Mouse (Mus musculus) kidney, adult 2 months (tissue): ENCODE data around the gene I0C0044D17Rik.

ENCODE experiments used
- CTCF ChIP-seq: fragments of 200-500 bp; conservative IDR thresholded peaks from 2 replicates; pipeline ENCODE4 v1.5.1; 2011; ENCODE audit warnings: low read depth, mild to moderate bottlenecking, control low read depth, low read length, moderate library complexity, mixed read lengths; ENCODE audit not compliant: insufficient read depth, insufficient read length
- POLR2A ChIP-seq: fragments of 200-500 bp; IDR thresholded peaks from one replicate; pipeline ENCODE4 v1.6.1; 2011; ENCODE audit warnings: low read depth, low read length, control low read depth

- no peak for TF ChIP-seq CTCF
- no peak for TF ChIP-seq POLR2A
Measured at GRCm38 (mm10) chr4:98796591-98797341, 26.9 kb downstream of the I0C0044D17Rik start.
